Mouse (Mus musculus): ENCODE data around the gene Lss.

The Lss gene

DNA sequence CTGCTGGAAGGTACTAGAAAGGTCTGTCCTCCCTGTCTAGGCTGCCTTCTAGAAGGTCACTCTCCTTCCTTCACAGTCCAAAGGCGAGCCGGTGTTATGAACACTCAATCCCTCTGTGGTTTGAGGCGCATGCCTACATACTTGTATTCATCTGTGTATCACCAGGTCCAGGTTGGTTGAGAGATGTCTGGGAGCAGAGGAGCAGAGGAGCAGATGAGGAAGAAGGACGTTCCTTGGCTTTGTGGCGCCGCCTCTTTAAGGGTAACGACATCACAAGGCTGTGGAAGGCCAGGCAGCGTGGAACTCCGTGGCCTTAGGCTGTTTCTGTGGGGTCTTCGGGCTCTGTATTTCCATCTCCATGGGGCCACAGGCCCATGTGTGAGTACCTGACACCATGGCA, 30.6 kb downstream of the Lss start, which contains the start of gene Spatc1l:
Gene Spatc1l (plus strand): TSS at position 301 of the 400 bp plus-strand sequence.
- no peak for DNase-seq (ENCODE audit: low spot score)

GRCm38 (mm10) chr10:76569996-76570685, 38.8 kb downstream of the Lss start:
- no peak for DNase-seq (ENCODE audit: low spot score)

- DNase-seq (ENCODE audit: low spot score) = no peak
These were observed 39.7 kb downstream of the Lss start for GRCm38 (mm10) chr10:76571070-76571469.

DNA sequence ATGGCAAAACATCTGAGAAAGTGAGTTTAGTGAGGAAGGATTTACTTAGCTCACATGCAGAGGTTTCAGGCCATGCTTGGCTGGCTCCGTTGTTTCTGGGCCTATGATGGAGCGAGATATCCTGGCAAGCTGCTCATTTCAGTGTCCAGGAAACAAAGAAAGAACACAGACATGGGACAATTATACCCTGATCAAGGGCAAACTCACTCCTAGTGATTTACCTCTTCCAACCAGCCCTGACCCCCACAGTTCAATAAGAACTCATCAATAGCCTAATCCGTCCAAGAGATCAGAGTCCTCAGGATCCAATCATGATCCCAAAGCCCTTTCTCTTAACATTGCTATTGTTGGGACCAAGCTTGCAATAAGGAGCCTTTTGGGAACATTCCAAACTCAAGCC, 40.8 kb downstream of the Lss start:
- DNase-seq (ENCODE audit: low spot score) = no peak

DNA sequence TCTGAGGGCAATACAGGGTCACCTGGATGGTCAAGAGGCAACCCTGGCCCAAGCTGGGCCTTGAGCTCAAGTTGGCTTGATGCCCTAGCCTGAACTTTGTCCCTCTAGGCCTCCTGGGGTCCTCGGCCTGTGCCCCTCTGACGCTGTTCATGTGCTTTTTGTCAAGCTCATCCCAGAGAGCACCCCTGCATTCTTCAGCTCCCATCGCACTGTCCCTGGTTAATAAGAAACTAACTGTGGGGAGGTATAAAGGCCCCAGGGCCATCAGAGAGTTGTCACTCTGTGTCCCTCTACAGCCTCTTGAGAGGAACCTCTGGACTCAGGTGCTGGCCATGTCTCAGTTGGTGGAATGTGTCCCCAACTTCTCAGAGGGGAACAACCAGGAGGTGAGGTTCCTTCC, 44.0 kb downstream of the Lss start, which contains the start of gene Ftcd:
Gene Ftcd (plus strand): TSS at position 275 of the 400 bp plus-strand sequence.
- DNase-seq (ENCODE audit: low spot score) = no peak

GRCm38 (mm10) chr10:76576920-76577319, 45.5 kb downstream of the Lss start:
- no peak for DNase-seq (ENCODE audit: low spot score)

DNA sequence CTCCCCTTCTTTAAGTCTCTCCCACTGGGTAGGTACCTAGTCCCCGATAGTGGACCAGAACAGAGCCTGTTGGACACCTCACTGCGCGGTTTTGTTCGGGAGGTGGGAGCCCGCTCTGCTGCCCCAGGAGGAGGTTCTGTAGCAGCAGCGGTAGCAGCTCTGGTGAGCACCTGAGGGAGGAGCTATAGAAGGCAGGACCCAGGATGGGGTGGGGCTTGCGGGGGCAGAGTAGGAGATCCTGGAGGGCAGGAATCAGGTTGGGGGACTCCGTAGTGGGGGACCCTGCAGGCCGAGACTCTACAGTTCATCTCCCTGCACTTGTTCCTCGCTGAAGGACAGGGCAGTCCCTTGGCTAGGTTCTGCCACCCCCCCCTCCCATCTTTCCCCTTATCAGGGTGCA, 52.8 kb downstream of the Lss start:
- no peak for DNase-seq (ENCODE audit: low spot score)

DNA sequence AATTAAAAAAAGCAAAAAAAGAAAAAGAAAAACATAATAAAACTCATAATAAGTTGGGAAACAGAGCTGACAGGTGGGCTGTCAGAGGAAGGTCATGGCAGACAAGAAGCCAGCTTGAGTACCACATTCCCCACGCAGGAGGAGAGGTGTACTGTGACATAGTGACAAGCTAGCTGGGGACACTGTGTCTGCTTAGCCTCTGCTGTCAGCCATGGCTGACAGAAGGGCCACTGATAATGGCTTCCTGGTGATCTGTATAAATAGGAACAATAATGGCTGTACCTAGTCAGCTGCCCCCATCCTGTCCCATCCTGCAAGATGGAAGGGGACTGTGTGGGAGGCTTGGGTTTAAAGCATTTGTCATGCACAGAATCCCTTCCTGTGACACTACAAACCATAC, 54.8 kb downstream of the Lss start:
- DNase-seq (ENCODE audit: low spot score) = no peak

DNA sequence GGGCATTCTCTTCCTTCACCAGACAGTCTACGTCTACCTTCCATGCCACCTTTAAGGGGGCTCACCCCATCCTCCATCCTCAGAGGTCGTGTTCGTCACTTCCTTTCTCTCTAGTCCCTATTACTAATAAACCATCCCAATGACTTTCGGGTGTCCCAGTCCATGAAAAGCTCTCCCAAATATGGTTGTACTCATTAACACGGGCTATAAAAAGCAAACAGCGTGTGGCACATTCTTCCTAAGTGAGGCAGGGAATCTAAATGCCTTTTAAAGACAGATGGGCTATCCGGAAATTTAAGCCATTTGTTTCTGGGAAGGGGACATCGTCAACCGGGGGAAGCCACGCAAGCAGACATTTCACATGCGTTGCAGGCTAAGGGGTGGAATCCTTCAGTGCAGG, 58.8 kb downstream of the Lss start:
- DNase-seq (ENCODE audit: low spot score) = no peak

DNA sequence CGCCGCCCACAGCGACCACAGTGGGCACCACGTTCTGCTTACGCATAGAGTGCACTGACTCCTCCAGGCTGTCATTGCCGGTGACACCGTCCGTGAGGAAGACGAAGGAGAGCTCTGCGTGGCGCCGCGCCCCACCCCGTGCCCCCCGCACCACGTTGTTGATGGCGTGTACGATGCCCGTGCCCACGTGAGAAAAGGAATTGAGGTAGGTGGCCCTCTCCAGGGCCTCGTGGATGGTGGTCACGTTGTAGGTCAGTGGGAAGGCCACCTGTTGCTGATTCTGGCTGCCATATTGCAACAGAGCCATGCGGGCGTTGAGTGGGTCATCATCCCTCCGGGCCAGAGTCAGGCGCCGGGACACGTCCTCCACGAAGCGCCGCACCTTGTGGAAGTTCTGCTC, 65.0 kb downstream of the Lss start:
- DNase-seq (ENCODE audit: low spot score) = no peak

DNA sequence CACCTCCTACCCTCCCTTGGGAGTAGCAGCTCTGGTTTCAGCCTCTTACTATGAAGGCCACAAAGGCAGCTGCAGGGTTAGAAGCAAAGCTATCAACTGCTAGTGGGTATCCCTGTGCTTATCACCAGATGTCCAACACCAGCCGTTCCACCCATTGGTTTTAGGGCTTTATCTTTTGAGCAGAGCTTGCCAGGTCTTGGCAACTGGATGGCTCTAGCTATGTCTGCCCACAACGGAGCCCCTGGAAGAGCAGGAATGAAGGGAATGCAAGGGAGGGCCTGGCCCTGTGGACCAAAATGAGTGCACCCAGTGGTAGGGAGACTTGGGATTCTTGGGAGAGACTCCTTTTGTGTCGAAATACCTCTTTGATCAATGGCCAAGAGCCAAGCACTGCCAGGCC, 71.3 kb downstream of the Lss start:
- DNase-seq (ENCODE audit: low spot score) = peak; percentile 7

Data from lung, postnatal 25 days (tissue).